Mouse (Mus musculus) 416B (cell line): ENCODE results near the gene Lgals9.

Experiments used
- DNase-seq: peaks from one replicate; pipeline ENCODE4 v3.0.0; 2011; ENCODE audit warnings: low read depth

Gene Lgals9

GRCm38 (mm10) chr11:78973381-78974150 is 11.2 kb downstream of the Lgals9 start:
- DNase-seq: peak; percentile 21

- DNase-seq: no peak
Observed at GRCm38 (mm10) chr11:78972811-78973351, 11.9 kb downstream of the Lgals9 start.

GRCm38 (mm10) chr11:78972328-78972727 is 12.4 kb downstream of the Lgals9 start:
- DNase-seq: no peak

GRCm38 (mm10) chr11:78971746-78972145 is 13.0 kb downstream of the Lgals9 start:
- no peak for DNase-seq

- DNase-seq: no peak
Observed at GRCm38 (mm10) chr11:78971096-78971495, 13.7 kb downstream of the Lgals9 start.

- DNase-seq: no peak
Observed at GRCm38 (mm10) chr11:78968121-78968520, 16.6 kb downstream of the Lgals9 start.

GRCm38 (mm10) chr11:78967371-78967770 is 17.4 kb downstream of the Lgals9 start:
- DNase-seq: peak; percentile 80

GRCm38 (mm10) chr11:78961221-78961620 is 23.5 kb downstream of the Lgals9 start:
- DNase-seq: no peak

GRCm38 (mm10) chr11:78959841-78960520 is 24.8 kb downstream of the Lgals9 start:
- DNase-seq: peak; percentile 56

- DNase-seq: no peak
Observed at GRCm38 (mm10) chr11:78959367-78959766, 25.4 kb downstream of the Lgals9 start.

GRCm38 (mm10) chr11:78956260-78956659 is 28.5 kb downstream of the Lgals9 start:
- peak; percentile 75 for DNase-seq

GRCm38 (mm10) chr11:78952467-78952866 is 32.3 kb downstream of the Lgals9 start:
- DNase-seq: peak; percentile 27

- DNase-seq: peak; percentile 66
Observed at GRCm38 (mm10) chr11:78950365-78950764, 34.4 kb downstream of the Lgals9 start.

- DNase-seq: no peak
Observed at GRCm38 (mm10) chr11:78943083-78943482, 41.7 kb downstream of the Lgals9 start.

- no peak for DNase-seq
Observed at GRCm38 (mm10) chr11:78935178-78935577, 49.6 kb downstream of the Lgals9 start.

GRCm38 (mm10) chr11:78934727-78935126 is 50.0 kb downstream of the Lgals9 start:
- DNase-seq: no peak

GRCm38 (mm10) chr11:78934307-78934706 is 50.4 kb downstream of the Lgals9 start:
- DNase-seq: no peak

GRCm38 (mm10) chr11:78929345-78929744 is 55.4 kb downstream of the Lgals9 start:
- DNase-seq: no peak

GRCm38 (mm10) chr11:78924916-78925315 is 59.8 kb downstream of the Lgals9 start:
- DNase-seq: no peak

GRCm38 (mm10) chr11:78924111-78924510 is 60.6 kb downstream of the Lgals9 start:
- DNase-seq: no peak

GRCm38 (mm10) chr11:78922678-78923407 is 61.9 kb downstream of the Lgals9 start:
- peak; percentile 77 for DNase-seq

- peak; percentile 50 for DNase-seq
Observed at GRCm38 (mm10) chr11:78920411-78920939, 64.3 kb downstream of the Lgals9 start, which contains the start of gene Nos2. Gene Nos2 (plus strand): TSS chr11:78920787.
